Comparison of ENCODE assay signal across 16 mouse cellular contexts in the genomic region with DNA sequence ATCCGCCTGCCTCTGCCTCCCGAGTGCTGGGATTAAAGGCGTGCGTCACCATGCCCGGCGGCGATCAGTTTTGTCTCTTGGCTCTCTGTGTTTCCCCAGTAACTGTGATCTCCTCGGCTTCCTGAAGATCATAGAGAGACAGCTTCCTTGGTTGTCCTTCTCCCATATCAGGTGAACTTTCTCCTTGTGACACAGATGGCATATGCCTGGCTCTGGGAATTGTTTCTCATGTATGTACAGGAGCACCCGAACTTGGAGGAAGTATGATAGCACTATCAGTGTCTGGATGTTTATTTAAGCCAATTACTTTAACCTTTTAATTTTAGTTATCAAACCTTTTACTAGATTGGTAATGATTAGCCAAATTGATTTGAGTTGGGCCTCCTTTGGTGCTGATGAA.
"Had no signal": no experiment of that assay in that cellular context is flagged by ENCODE, and none has a peak within 500 bp of the region (broad histone marks: within the 10 kb centered on the region; RNA-seq: fewer than 3 reads in every experiment).

No protein-coding gene starts in this region.

- H3K4me3 ChIP-seq: megakaryocyte, embryonic 14.5 days; midbrain, embryonic 13.5 days; midbrain, embryonic 15.5 days; neural tube, embryonic 12.5 days had no signal

- H3K9me3 ChIP-seq: megakaryocyte, embryonic 14.5 days; midbrain, embryonic 13.5 days; midbrain, embryonic 15.5 days; neural tube, embryonic 12.5 days had no signal

- H3K36me3 ChIP-seq: midbrain, embryonic 15.5 days had no signal

- H3K9ac ChIP-seq: liver, embryonic 14.5 days; lung, embryonic 14.5 days; midbrain, embryonic 13.5 days; midbrain, embryonic 15.5 days; neural tube, embryonic 12.5 days had no signal

- H3K27me3 ChIP-seq: midbrain, embryonic 13.5 days; midbrain, embryonic 15.5 days; neural tube, embryonic 12.5 days had no signal

- H3K27ac ChIP-seq: liver, embryonic 14.5 days; macrophage; midbrain, embryonic 13.5 days; midbrain, embryonic 15.5 days; neural tube, embryonic 12.5 days had no signal

- H3K4me1 ChIP-seq: megakaryocyte, embryonic 14.5 days; neural tube, embryonic 12.5 days had no signal

- H3K4me2 ChIP-seq: lung, embryonic 14.5 days; midbrain, embryonic 11.5 days; midbrain, embryonic 13.5 days; midbrain, embryonic 15.5 days; neural tube, embryonic 12.5 days had no signal

- ATAC-seq: midbrain, embryonic 13.5 days; midbrain, embryonic 15.5 days had no signal

- DNase-seq: lung, adult 18-20 months; lung, embryonic 14.5 days; lung, postnatal 14 days; lung, postnatal 36 days; right cerebral cortex, postnatal 14 days; spleen, adult 18-20 months; thymus, adult 18-20 months; thymus, postnatal 14 days; thymus, postnatal 36 days had no signal
